Mouse (Mus musculus): ENCODE data around the gene Actr2.
"Not testable (repeated sequence)": the region's sequence is repeated elsewhere in the genome, so short reads cannot be mapped to it uniquely, and the experiment has no call there.

GRCm38 (mm10) chr11:20134869-20135268 lies 22.2 kb upstream of the Actr2 start:
- not testable (repeated sequence) for TF ChIP-seq EP300 (IDR thresholded peaks at IDR 0.05; ENCODE audit: insufficient read depth, low read depth, low read length); CTCF (IDR thresholded peaks at IDR 0.05); POLR2A (IDR thresholded peaks at IDR 0.05; ENCODE audit: insufficient read depth, low read depth, low read length)
